Mouse (Mus musculus): ENCODE measurements at regions not wholly inside any gene's neighbourhood (a gene's known extent, or its start where the extent isn't known, plus 50 kb on each side); places are given as distances from the start of the nearest gene placed in this dataset.

DNA sequence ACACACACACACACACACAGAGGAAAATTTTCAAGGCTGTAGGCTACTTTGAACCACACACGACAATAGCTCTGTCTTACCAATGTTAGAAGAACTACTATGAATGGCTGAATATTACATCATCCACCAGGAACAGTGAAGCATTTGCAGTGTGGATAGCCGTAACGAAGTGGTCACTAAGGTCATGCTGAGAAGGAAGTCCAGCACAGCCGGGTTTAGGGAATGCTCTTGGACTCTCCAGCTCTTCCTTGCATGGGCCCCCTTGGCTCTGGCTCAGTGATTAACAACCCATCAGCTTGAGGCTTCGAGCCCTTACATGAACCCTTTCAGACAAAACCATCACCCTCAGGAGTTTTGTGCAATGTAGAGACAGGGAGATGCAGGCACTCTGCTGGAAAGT, 245.3 kb downstream of the Adamts20 start:
- H3K27me3 ChIP-seq (ENCODE audit: control insufficient read depth, insufficient read depth, low read length): no peaks in the 10 kb centered on the region
- ATAC-seq (replicated peaks; ENCODE audit: low FRiP score): no peak
- WGBS: 66% methylated on average over 5 of the region's 5 CpGs
- no peak overlapping the region for H3K27ac ChIP-seq (ENCODE audit: low read depth, low read length)
- no peak overlapping the region for H3K4me2 ChIP-seq (ENCODE audit: low read depth, low read length, severe bottlenecking)
- H3K9ac ChIP-seq (ENCODE audit: low read length): no peak overlapping the region
- H3K4me3 ChIP-seq (ENCODE audit: low read depth, low read length): no peak overlapping the region
- no peak for DNase-seq (ENCODE audit: low spot score)
- H3K4me1 ChIP-seq (replicated peaks; ENCODE audit: control insufficient read depth, insufficient read depth, low read length): no peaks in the 10 kb centered on the region
- H3K9me3 ChIP-seq (ENCODE audit: control insufficient read depth, low read length): no peaks in the 10 kb centered on the region
- H3K36me3 ChIP-seq (ENCODE audit: control insufficient read depth, insufficient read depth, low read length): no peaks in the 10 kb centered on the region

DNA sequence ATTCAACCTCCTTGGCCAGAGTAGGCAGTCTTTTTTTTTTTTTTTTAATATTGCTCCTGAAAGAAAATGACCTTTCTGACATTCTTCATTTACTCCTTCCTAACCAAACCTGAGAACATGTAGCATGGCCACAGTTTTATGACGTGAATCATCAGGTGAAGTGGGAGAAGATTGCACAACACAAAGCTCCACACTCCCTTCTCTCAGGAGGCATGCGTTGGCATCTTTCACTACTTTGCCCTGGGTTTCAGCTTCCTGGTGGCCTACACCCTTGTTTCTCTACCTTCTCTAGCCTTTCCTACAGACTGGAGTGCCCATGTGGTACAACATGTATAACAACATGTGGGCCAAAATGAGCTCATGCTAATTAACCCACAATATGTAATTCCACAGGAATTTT, 248.5 kb downstream of the Adamts20 start:
- Histone ChIP-seq H3K4me1 (replicated peaks; ENCODE audit: control insufficient read depth, insufficient read depth, low read length) (no peaks in the 10 kb centered on the region), H3K9me3 (ENCODE audit: control insufficient read depth, low read length) (no peaks in the 10 kb centered on the region), H3K9ac (ENCODE audit: low read length) (no peak overlapping the region), H3K27ac (ENCODE audit: low read depth, low read length) (no peak overlapping the region), H3K4me3 (ENCODE audit: low read depth, low read length) (no peak overlapping the region), H3K36me3 (ENCODE audit: control insufficient read depth, insufficient read depth, low read length) (no peaks in the 10 kb centered on the region), H3K4me2 (ENCODE audit: low read depth, low read length, severe bottlenecking) (no peak overlapping the region), H3K27me3 (ENCODE audit: control insufficient read depth, insufficient read depth, low read length) (no peaks in the 10 kb centered on the region)
- ATAC-seq (replicated peaks; ENCODE audit: low FRiP score) (no peak), DNase-seq (ENCODE audit: low spot score) (no peak)
- 90% methylated on average over 2 of the region's 2 CpGs for WGBS

DNA sequence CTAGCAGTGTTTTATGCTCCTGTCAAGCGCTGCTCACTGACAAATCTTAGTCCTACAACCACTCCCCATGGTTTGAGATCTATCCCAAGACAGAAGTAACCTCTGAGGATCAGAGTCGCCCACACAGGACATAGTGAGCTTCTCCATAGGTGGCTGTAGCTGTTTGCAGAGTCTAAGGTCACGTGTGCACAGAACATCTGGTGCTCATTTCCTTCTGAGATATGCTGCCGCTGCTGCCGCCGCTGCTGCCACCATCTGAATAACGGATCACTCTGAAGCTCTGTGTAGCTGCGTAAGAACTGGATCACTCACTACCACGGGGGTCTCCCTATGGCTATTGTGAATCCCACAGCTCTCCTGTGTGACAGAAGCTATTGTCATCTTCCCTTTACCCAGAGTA, 250.8 kb downstream of the Adamts20 start:
- whole genome bisulfite sequencing: 58% methylated on average over 9 of the region's 9 CpGs
- no peaks in the 10 kb centered on the region for H3K9me3 ChIP-seq (ENCODE audit: control insufficient read depth, low read length)
- no peak for DNase-seq (ENCODE audit: low spot score)

DNA sequence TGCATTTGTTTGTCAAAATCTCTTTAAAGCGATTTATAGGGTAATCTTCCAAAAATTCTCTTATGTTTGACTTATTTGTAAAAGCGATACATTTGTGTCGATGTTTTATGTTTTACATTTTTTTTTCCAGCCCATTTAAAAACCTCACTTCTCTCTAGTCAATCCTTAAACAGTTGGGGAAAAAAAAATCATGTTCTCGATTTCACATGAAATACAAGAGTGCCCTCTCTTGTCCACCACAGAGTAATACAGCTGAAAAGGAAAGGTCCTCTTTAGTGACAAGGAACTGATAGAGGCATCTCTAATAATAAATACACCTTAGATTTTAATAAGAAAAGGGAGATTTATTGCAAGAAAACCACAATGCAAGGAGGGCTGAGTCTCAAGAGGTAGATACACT, 251.8 kb downstream of the Adamts20 start:
- ATAC-seq (replicated peaks; ENCODE audit: low FRiP score) (no peak), DNase-seq (ENCODE audit: low spot score) (no peak)
- Histone ChIP-seq H3K4me3 (ENCODE audit: low read depth, low read length) (no peak overlapping the region), H3K9me3 (ENCODE audit: control insufficient read depth, low read length) (no peaks in the 10 kb centered on the region), H3K9ac (ENCODE audit: low read length) (no peak overlapping the region), H3K36me3 (ENCODE audit: control insufficient read depth, insufficient read depth, low read length) (no peaks in the 10 kb centered on the region), H3K27ac (ENCODE audit: low read depth, low read length) (no peak overlapping the region), H3K4me2 (ENCODE audit: low read depth, low read length, severe bottlenecking) (no peak overlapping the region), H3K27me3 (ENCODE audit: control insufficient read depth, insufficient read depth, low read length) (no peaks in the 10 kb centered on the region), H3K4me1 (replicated peaks; ENCODE audit: control insufficient read depth, insufficient read depth, low read length) (no peaks in the 10 kb centered on the region)
- WGBS: 50% methylated on average over 4 of the region's 4 CpGs

More for the DNA sequence above, 250.8 kb downstream of the Adamts20 start:
- Histone ChIP-seq H3K9ac (ENCODE audit: low read length) (no peak overlapping the region), H3K4me2 (ENCODE audit: low read depth, low read length, severe bottlenecking) (no peak overlapping the region), H3K4me3 (ENCODE audit: low read depth, low read length) (no peak overlapping the region), H3K4me1 (replicated peaks; ENCODE audit: control insufficient read depth, insufficient read depth, low read length) (no peaks in the 10 kb centered on the region), H3K36me3 (ENCODE audit: control insufficient read depth, insufficient read depth, low read length) (no peaks in the 10 kb centered on the region), H3K27ac (ENCODE audit: low read depth, low read length) (no peak overlapping the region), H3K27me3 (ENCODE audit: control insufficient read depth, insufficient read depth, low read length) (no peaks in the 10 kb centered on the region)
- no peak for ATAC-seq (replicated peaks; ENCODE audit: low FRiP score)

DNA sequence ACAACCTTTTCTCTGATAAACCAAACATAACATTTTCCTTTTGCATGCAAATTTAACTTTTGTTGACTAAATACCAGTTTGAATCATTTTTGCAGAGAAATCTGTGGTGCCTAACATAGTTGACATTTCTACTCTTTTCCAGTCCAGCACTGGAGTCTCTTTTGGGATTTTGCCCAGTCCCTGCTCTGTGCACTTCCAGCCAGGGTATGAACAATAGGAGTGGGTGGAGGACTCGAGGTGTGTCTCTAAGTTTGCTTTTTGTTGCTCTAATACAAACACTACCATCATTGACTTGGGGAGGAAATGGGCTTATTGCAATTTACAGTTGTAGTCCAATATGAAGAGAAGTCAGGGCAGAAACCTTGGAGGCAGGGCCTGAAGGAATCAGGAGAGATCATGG, 256.7 kb downstream of the Adamts20 start:
- no peaks in the 10 kb centered on the region for H3K36me3 ChIP-seq (ENCODE audit: control insufficient read depth, insufficient read depth, low read length)
- no peak overlapping the region for H3K9ac ChIP-seq (ENCODE audit: low read length)
- H3K4me3 ChIP-seq (ENCODE audit: low read depth, low read length): no peak overlapping the region
- no peaks in the 10 kb centered on the region for H3K9me3 ChIP-seq (ENCODE audit: control insufficient read depth, low read length)
- ATAC-seq (replicated peaks; ENCODE audit: low FRiP score): no peak
- no peak for DNase-seq (ENCODE audit: low spot score)
- H3K27me3 ChIP-seq (ENCODE audit: control insufficient read depth, insufficient read depth, low read length): no peaks in the 10 kb centered on the region
- H3K4me1 ChIP-seq (replicated peaks; ENCODE audit: control insufficient read depth, insufficient read depth, low read length): no peaks in the 10 kb centered on the region
- 73% methylated on average over 1 of the region's 1 CpGs for WGBS
- no peak overlapping the region for H3K27ac ChIP-seq (ENCODE audit: low read depth, low read length)
- no peak overlapping the region for H3K4me2 ChIP-seq (ENCODE audit: low read depth, low read length, severe bottlenecking)

DNA sequence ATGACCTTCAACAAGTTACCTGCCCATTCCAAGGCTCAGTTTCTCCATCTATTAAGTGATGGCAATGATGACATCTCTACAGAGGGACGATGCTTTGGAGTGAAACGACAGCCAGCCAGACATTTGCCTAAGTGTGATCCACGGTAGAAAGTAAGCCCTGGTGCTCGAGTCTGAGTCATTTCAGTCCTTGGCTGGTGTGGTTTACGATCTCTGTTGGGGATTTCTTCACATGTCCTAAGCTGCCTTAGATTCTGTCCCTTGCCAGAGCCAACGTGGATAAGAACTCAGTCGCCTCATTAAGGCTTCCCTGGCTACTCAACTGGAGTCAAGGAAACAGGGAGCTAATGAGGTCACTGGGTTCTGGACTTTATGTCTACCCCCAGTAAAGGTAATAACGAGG, 258.8 kb downstream of the Adamts20 start:
- H3K4me3 ChIP-seq (ENCODE audit: low read depth, low read length): no peak overlapping the region
- DNase-seq (ENCODE audit: low spot score): no peak
- H3K9me3 ChIP-seq (ENCODE audit: control insufficient read depth, low read length): no peaks in the 10 kb centered on the region
- ATAC-seq (replicated peaks; ENCODE audit: low FRiP score): no peak
- H3K27me3 ChIP-seq (ENCODE audit: control insufficient read depth, insufficient read depth, low read length): no peaks in the 10 kb centered on the region
- H3K4me1 ChIP-seq (replicated peaks; ENCODE audit: control insufficient read depth, insufficient read depth, low read length): no peaks in the 10 kb centered on the region
- WGBS: 78% methylated on average over 8 of the region's 8 CpGs
- H3K9ac ChIP-seq (ENCODE audit: low read length): no peak overlapping the region
- H3K27ac ChIP-seq (ENCODE audit: low read depth, low read length): no peak overlapping the region
- no peak overlapping the region for H3K4me2 ChIP-seq (ENCODE audit: low read depth, low read length, severe bottlenecking)
- no peaks in the 10 kb centered on the region for H3K36me3 ChIP-seq (ENCODE audit: control insufficient read depth, insufficient read depth, low read length)

DNA sequence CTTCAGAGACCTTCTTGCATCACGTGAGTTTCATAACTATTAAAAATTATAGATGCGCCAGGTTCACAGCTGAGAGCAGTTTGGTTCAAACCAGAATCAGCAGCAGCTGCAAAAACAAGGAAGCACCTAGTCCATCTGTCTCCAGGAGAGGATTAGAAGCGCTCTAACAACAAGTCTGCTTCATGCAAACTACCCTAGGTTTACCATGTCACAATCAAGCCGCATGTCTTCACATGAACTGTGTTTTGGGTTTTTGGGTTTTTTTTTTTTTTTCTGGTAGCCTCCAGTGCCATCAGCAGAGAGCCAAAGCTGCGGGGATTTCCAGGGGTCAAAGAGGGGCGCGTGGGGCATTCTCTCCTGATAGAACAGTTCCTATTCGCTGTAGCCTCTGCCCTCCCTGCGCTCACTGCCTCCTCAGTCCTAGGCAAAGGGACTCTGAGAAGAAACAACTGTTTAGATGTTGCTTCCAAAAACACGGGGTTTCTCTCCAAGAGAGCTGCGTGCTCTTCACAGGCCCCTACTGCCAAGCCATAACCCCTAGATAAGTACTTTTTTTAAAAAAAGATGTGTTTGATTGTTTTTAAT, 259.8 kb downstream of the Adamts20 start:
- H3K9ac ChIP-seq (ENCODE audit: low read length): no peak overlapping the region
- no peaks in the 10 kb centered on the region for H3K9me3 ChIP-seq (ENCODE audit: control insufficient read depth, low read length)
- DNase-seq (ENCODE audit: low spot score) (no peak), ATAC-seq (replicated peaks; ENCODE audit: low FRiP score) (no peak)
- H3K27ac ChIP-seq (ENCODE audit: low read depth, low read length): no peak overlapping the region
- no peak overlapping the region for H3K4me3 ChIP-seq (ENCODE audit: low read depth, low read length)
- no peak overlapping the region for H3K4me2 ChIP-seq (ENCODE audit: low read depth, low read length, severe bottlenecking)
- H3K27me3 ChIP-seq (ENCODE audit: control insufficient read depth, insufficient read depth, low read length): no peaks in the 10 kb centered on the region
- H3K4me1 ChIP-seq (replicated peaks; ENCODE audit: control insufficient read depth, insufficient read depth, low read length): no peaks in the 10 kb centered on the region
- whole genome bisulfite sequencing: 66% methylated on average over 11 of the region's 11 CpGs
- H3K36me3 ChIP-seq (ENCODE audit: control insufficient read depth, insufficient read depth, low read length): no peaks in the 10 kb centered on the region

DNA sequence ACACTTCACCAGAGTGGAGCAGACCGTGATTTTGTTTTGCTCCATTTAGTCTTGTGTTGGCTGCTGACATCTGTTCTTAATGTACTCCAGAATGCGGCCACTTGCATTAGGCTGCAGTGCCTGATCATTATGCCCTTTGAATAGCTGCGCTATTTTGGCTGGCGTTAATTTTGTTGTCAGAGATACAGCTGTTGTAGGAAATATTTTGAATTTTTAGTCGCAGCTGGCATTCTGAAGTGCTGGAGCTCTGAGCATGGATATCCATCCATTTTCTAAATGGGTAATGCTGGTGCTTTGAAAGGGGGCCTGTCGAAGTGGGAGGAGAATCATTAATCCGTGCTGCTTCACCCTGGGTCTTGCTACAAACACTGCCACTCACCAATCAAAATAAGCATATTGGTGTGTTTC, 275.1 kb downstream of the Adamts20 start:
- 48% methylated on average over 7 of the region's 7 CpGs for WGBS
- no peaks in the 10 kb centered on the region for H3K36me3 ChIP-seq (ENCODE audit: control insufficient read depth, insufficient read depth, low read length)
- H3K9ac ChIP-seq (ENCODE audit: low read length): no peak overlapping the region
- no peak for DNase-seq (ENCODE audit: low spot score)
- no peaks in the 10 kb centered on the region for H3K27me3 ChIP-seq (ENCODE audit: control insufficient read depth, insufficient read depth, low read length)
- no peak overlapping the region for H3K27ac ChIP-seq (ENCODE audit: low read depth, low read length)
- H3K9me3 ChIP-seq (ENCODE audit: control insufficient read depth, low read length): no peaks in the 10 kb centered on the region
- peak; percentile 58 for ATAC-seq (replicated peaks; ENCODE audit: low FRiP score)
- peaks cover 4% of the 10 kb centered on the region; the same call in 1 of the 2 replicates for H3K4me1 ChIP-seq (replicated peaks; ENCODE audit: control insufficient read depth, insufficient read depth, low read length)
- no peak overlapping the region for H3K4me3 ChIP-seq (ENCODE audit: low read depth, low read length)
- H3K4me2 ChIP-seq (ENCODE audit: low read depth, low read length, severe bottlenecking): no peak overlapping the region

DNA sequence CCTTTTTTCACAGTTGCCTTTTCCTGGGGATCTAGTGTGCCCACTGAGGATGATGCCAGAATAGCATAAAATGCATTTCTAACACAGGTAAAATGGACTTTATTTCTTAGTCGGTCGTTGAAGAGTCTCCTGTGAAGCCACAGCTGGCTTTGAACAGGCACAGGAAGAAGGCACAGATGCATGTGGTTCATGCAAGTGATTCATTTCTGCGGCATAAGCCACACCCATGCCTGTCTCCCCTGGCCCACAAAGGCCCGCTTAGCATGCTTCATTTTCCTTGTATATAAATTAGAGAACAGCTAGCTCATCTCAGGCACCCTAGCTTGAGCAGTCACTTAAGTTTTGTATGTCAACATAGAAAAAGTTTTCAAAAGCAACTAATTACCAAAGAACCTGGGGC, 277.6 kb downstream of the Adamts20 start:
- Histone ChIP-seq H3K9ac (ENCODE audit: low read length) (no peak overlapping the region), H3K9me3 (ENCODE audit: control insufficient read depth, low read length) (no peaks in the 10 kb centered on the region), H3K27ac (ENCODE audit: low read depth, low read length) (no peak overlapping the region), H3K4me2 (ENCODE audit: low read depth, low read length, severe bottlenecking) (no peak overlapping the region), H3K36me3 (ENCODE audit: control insufficient read depth, insufficient read depth, low read length) (no peaks in the 10 kb centered on the region), H3K27me3 (ENCODE audit: control insufficient read depth, insufficient read depth, low read length) (no peaks in the 10 kb centered on the region), H3K4me3 (ENCODE audit: low read depth, low read length) (no peak overlapping the region), H3K4me1 (replicated peaks; ENCODE audit: control insufficient read depth, insufficient read depth, low read length) (peaks cover 4% of the 10 kb centered on the region; the same call in 1 of the 2 replicates)
- ATAC-seq (replicated peaks; ENCODE audit: low FRiP score) (no peak), DNase-seq (ENCODE audit: low spot score) (no peak)
- WGBS: 85% methylated on average over 4 of the region's 4 CpGs

All from forebrain, embryonic 11.5 days (tissue).